In genomic region chr17:88328807-88329206, GRCm38 (mm10) we compare ENCODE assay signal across 13 mouse cellular contexts.
DNase-seq lines count a peak whose midpoint lies in the region; ATAC-seq and TF ChIP-seq lines count a peak whose summit lies in the region.
"Had no signal": no experiment of that assay in that cellular context is flagged by ENCODE, and none has a peak within 500 bp of the region (broad histone marks: within the 10 kb centered on the region; RNA-seq: fewer than 3 reads in every experiment).

No protein-coding gene starts in this region.

- no peaks in the 10 kb centered on the region for H3K36me3 ChIP-seq in embryonic facial prominence, embryonic 11.5 days (replicated peaks; ENCODE audit: control insufficient read depth, insufficient read depth, low read depth, low read length)
- no peaks in the 10 kb centered on the region for H3K36me3 ChIP-seq in liver, embryonic 12.5 days
- H3K36me3 ChIP-seq: limb, embryonic 10.5 days had no signal

- no peak for TF ChIP-seq CTCF in layer of hippocampus, adult 2 months (conservative IDR thresholded peaks at IDR 0.05)

- no peak overlapping the region for H3K4me2 ChIP-seq in embryonic facial prominence, embryonic 11.5 days (ENCODE audit: low read depth, low read length)
- H3K4me2 ChIP-seq in liver, embryonic 12.5 days: no peak overlapping the region
- H3K4me2 ChIP-seq: heart, embryonic 11.5 days had no signal

- no peak overlapping the region for H3K9ac ChIP-seq in embryonic facial prominence, embryonic 11.5 days (replicated peaks; ENCODE audit: low read length)
- H3K9ac ChIP-seq in liver, embryonic 12.5 days: no peak overlapping the region

- H3K27ac ChIP-seq in layer of hippocampus, adult 2 months: peak overlapping the region; percentile 79
- no peak overlapping the region for H3K27ac ChIP-seq in embryonic facial prominence, embryonic 11.5 days (replicated peaks; ENCODE audit: low read depth, low read length)
- no peak overlapping the region for H3K27ac ChIP-seq in liver, embryonic 12.5 days
- H3K27ac ChIP-seq: limb, embryonic 10.5 days had no signal

- ATAC-seq in embryonic facial prominence, embryonic 11.5 days (replicated peaks; ENCODE audit: insufficient number of reproducible peaks, low FRiP score, low TSS enrichment, low read depth): no peak
- ATAC-seq in liver, embryonic 12.5 days: no peak

- no peak overlapping the region; the same call in 1 of the 2 replicates for H3K4me3 ChIP-seq in layer of hippocampus, adult 2 months
- H3K4me3 ChIP-seq in embryonic facial prominence, embryonic 11.5 days (ENCODE audit: low read depth, low read length): no peak overlapping the region
- no peak overlapping the region for H3K4me3 ChIP-seq in liver, embryonic 12.5 days
- H3K4me3 ChIP-seq: limb, embryonic 10.5 days had no signal

- no peaks in the 10 kb centered on the region for H3K27me3 ChIP-seq in embryonic facial prominence, embryonic 11.5 days (ENCODE audit: control insufficient read depth, insufficient read depth, low read length)
- no peaks in the 10 kb centered on the region for H3K27me3 ChIP-seq in liver, embryonic 12.5 days (replicated peaks)

- H3K9me3 ChIP-seq in embryonic facial prominence, embryonic 11.5 days (replicated peaks; ENCODE audit: control insufficient read depth, low read length): no peaks in the 10 kb centered on the region; the same call in 1 of the 2 replicates
- 0 out of 2 replicates have a peak, but pooled peaks cover 4% of the 10 kb centered on the region for H3K9me3 ChIP-seq in liver, embryonic 12.5 days (replicated peaks)

- peak; percentile 47 to 51 for DNase-seq in cerebellum, postnatal 10 days
- no peak for DNase-seq in cerebellum, postnatal 25 days
- DNase-seq in layer of hippocampus, adult 2 months (ENCODE audit: low spot score in 2 of 2): no peak
- no peak for DNase-seq in layer of hippocampus, postnatal 14 days (ENCODE audit: low spot score in 2 of 2)
- peak; percentile 81 for DNase-seq in ES-CJ7 (ENCODE audit: low read depth, low spot score)
- peak; percentile 18 for DNase-seq in embryonic facial prominence, embryonic 11.5 days (ENCODE audit: low spot score)
- no peak for DNase-seq in layer of hippocampus, adult 18-20 months (ENCODE audit: low spot score in 2 of 2)
- DNase-seq: cerebellum, adult 8-10 months; spleen, adult 18-20 months; thymus, adult 18-20 months had no signal

- H3K4me1 ChIP-seq in embryonic facial prominence, embryonic 11.5 days (ENCODE audit: control insufficient read depth, insufficient read depth, low read length): no peaks in the 10 kb centered on the region; the same call in 1 of the 2 replicates
- H3K4me1 ChIP-seq in liver, embryonic 12.5 days: no peaks in the 10 kb centered on the region

- 10% methylated on average over 8 of the region's 8 CpGs for WGBS in embryonic facial prominence, embryonic 11.5 days
- WGBS in liver, embryonic 12.5 days (ENCODE audit: insufficient replicate concordance): 41% methylated on average over 8 of the region's 8 CpGs

Comparison
In these comparisons a context has a peak if more than half of its experiments do, and no peak if none do; other contexts are left out.
1. DNase-seq: peak in cerebellum, postnatal 10 days (2 of 2), ES-CJ7 (single experiment) and embryonic facial prominence, embryonic 11.5 days (single experiment); none in cerebellum, postnatal 25 days (0 of 2), layer of hippocampus, adult 2 months (0 of 2), layer of hippocampus, postnatal 14 days (0 of 2) and layer of hippocampus, adult 18-20 months (0 of 2).